ENCODE assay signal across 22 mouse cellular contexts in the genomic region with DNA sequence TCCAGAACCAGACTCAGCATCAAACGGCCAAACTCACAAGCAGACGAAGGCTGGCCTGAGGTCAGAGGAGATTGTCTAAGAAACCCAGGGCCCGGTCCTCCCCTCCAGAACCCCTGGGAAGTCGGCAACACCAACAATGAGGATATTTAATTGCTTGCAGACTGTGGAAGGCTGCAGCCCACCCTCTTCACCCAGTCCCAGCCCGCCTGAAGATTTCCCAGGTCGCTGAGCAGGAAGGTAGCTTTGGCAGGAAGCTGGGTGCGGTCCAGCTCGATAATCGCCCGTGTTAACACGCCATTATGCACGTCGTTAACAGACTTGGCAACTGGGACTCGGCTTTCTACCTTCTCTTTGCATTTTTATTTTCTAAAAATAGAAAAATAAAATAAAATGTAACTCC.
DNase-seq lines count a peak whose midpoint lies in the region; ATAC-seq lines count a peak whose summit lies in the region.
"Had no signal": no experiment of that assay in that cellular context is flagged by ENCODE, and none has a peak within 500 bp of the region (broad histone marks: within the 10 kb centered on the region; RNA-seq: fewer than 3 reads in every experiment).

No protein-coding gene starts in this region.

- no peak overlapping the region for H3K9ac ChIP-seq in forebrain, embryonic 15.5 days (replicated peaks)
- H3K9ac ChIP-seq in forebrain, embryonic 11.5 days (ENCODE audit: low read length), result no peak overlapping the region
- no peak overlapping the region for H3K9ac ChIP-seq in embryonic facial prominence, embryonic 13.5 days
- no peak overlapping the region for H3K9ac ChIP-seq in limb, embryonic 15.5 days
- no peak overlapping the region for H3K9ac ChIP-seq in heart, embryonic 11.5 days (ENCODE audit: low read depth, low read length)
- H3K9ac ChIP-seq: hindbrain, embryonic 12.5 days; liver, postnatal 0 days; neural tube, embryonic 15.5 days had no signal

- no peaks in the 10 kb centered on the region for H3K9me3 ChIP-seq in forebrain, embryonic 15.5 days
- no peaks in the 10 kb centered on the region for H3K9me3 ChIP-seq in forebrain, embryonic 11.5 days (ENCODE audit: control insufficient read depth, low read length)
- H3K9me3 ChIP-seq in embryonic facial prominence, embryonic 13.5 days, result peaks cover 4% of the 10 kb centered on the region; the same call in 1 of the 2 replicates
- H3K9me3 ChIP-seq in limb, embryonic 15.5 days, result no peaks in the 10 kb centered on the region
- no peaks in the 10 kb centered on the region for H3K9me3 ChIP-seq in heart, embryonic 11.5 days (replicated peaks; ENCODE audit: control insufficient read depth, low read length)
- H3K9me3 ChIP-seq: hindbrain, embryonic 12.5 days; neural tube, embryonic 15.5 days had no signal

- H3K27ac ChIP-seq in forebrain, embryonic 15.5 days (replicated peaks), result 0 out of 2 replicates have a peak overlapping the region, but pooled peaks have one; percentile 11
- H3K27ac ChIP-seq in forebrain, embryonic 11.5 days (ENCODE audit: low read depth, low read length), result no peak overlapping the region
- peak overlapping the region; percentile 85 for H3K27ac ChIP-seq in embryonic facial prominence, embryonic 13.5 days
- peak overlapping the region; percentile 33; the same call in 1 of the 2 replicates for H3K27ac ChIP-seq in limb, embryonic 15.5 days
- H3K27ac ChIP-seq in heart, embryonic 11.5 days (ENCODE audit: low read depth, low read length), result no peak overlapping the region
- H3K27ac ChIP-seq: hindbrain, embryonic 12.5 days; midbrain, embryonic 10.5 days; neural tube, embryonic 15.5 days had no signal

- no peak for ATAC-seq in forebrain, embryonic 15.5 days (replicated peaks)
- no peak for ATAC-seq in forebrain, embryonic 11.5 days (replicated peaks; ENCODE audit: low FRiP score)
- no peak for ATAC-seq in embryonic facial prominence, embryonic 13.5 days (ENCODE audit: insufficient number of reproducible peaks, insufficient read depth, low FRiP score, low TSS enrichment, low read depth)
- no peak for ATAC-seq in limb, embryonic 15.5 days (ENCODE audit: insufficient number of reproducible peaks, low FRiP score, low TSS enrichment, low read depth)
- ATAC-seq in erythroid progenitor cell, adult 5-6 weeks (replicated peaks; ENCODE audit: low FRiP score, poor library complexity, severe bottlenecking), result no peak
- no peak for ATAC-seq in heart, embryonic 11.5 days (replicated peaks; ENCODE audit: insufficient number of reproducible peaks, low FRiP score, low TSS enrichment)
- ATAC-seq: forebrain, embryonic 16.5 days; intestine, postnatal 0 days; liver, postnatal 0 days had no signal

- no peaks in the 10 kb centered on the region for H3K36me3 ChIP-seq in forebrain, embryonic 15.5 days
- no peaks in the 10 kb centered on the region for H3K36me3 ChIP-seq in forebrain, embryonic 11.5 days (ENCODE audit: control insufficient read depth, insufficient read depth, low read length)
- H3K36me3 ChIP-seq in embryonic facial prominence, embryonic 13.5 days, result no peaks in the 10 kb centered on the region
- no peaks in the 10 kb centered on the region for H3K36me3 ChIP-seq in limb, embryonic 15.5 days
- H3K36me3 ChIP-seq in heart, embryonic 11.5 days (ENCODE audit: control insufficient read depth, insufficient read depth, low read length), result no peaks in the 10 kb centered on the region
- H3K36me3 ChIP-seq: hindbrain, embryonic 12.5 days; midbrain, embryonic 10.5 days; neural tube, embryonic 15.5 days had no signal

- no peaks in the 10 kb centered on the region for H3K27me3 ChIP-seq in forebrain, embryonic 15.5 days
- H3K27me3 ChIP-seq in forebrain, embryonic 11.5 days (ENCODE audit: control insufficient read depth, insufficient read depth, low read length), result no peaks in the 10 kb centered on the region
- H3K27me3 ChIP-seq in embryonic facial prominence, embryonic 13.5 days, result no peaks in the 10 kb centered on the region
- H3K27me3 ChIP-seq in limb, embryonic 15.5 days, result no peaks in the 10 kb centered on the region
- no peaks in the 10 kb centered on the region for H3K27me3 ChIP-seq in heart, embryonic 11.5 days (ENCODE audit: control insufficient read depth, insufficient read depth, low read length)
- H3K27me3 ChIP-seq: hindbrain, embryonic 12.5 days; neural tube, embryonic 15.5 days had no signal

- DNase-seq in forebrain, embryonic 11.5 days (ENCODE audit: low spot score), result no peak
- DNase-seq in retina, postnatal 1 day, result peak; percentile 10
- DNase-seq in retina, embryonic 14.5 days (ENCODE audit: low spot score), result no peak
- DNase-seq: adrenal gland, postnatal 10 days; B cell, adult 2 months; cerebellum, adult 9-10 months; gastrocnemius, postnatal 14 days; heart, adult 18-20 months; kidney, postnatal 14 days; liver, postnatal 0 days; lung, postnatal 10 days had no signal

- 37% methylated on average over 14 of the region's 14 CpGs for WGBS in forebrain, embryonic 15.5 days
- 70% methylated on average over 14 of the region's 14 CpGs for WGBS in forebrain, embryonic 11.5 days
- WGBS in embryonic facial prominence, embryonic 13.5 days, result 42% methylated on average over 14 of the region's 14 CpGs
- WGBS in limb, embryonic 15.5 days, result 37% methylated on average over 14 of the region's 14 CpGs
- WGBS in heart, embryonic 11.5 days (ENCODE audit: insufficient replicate concordance), result 72% methylated on average over 14 of the region's 14 CpGs

- H3K4me2 ChIP-seq in forebrain, embryonic 15.5 days (replicated peaks), result no peak overlapping the region
- no peak overlapping the region for H3K4me2 ChIP-seq in forebrain, embryonic 11.5 days (ENCODE audit: low read depth, low read length, severe bottlenecking)
- H3K4me2 ChIP-seq in embryonic facial prominence, embryonic 13.5 days, result no peak overlapping the region
- no peak overlapping the region for H3K4me2 ChIP-seq in limb, embryonic 15.5 days
- H3K4me2 ChIP-seq in heart, embryonic 11.5 days, result no peak overlapping the region
- H3K4me2 ChIP-seq: hindbrain, embryonic 12.5 days; liver, embryonic 11.5 days; neural tube, embryonic 15.5 days had no signal

- no peak overlapping the region for H3K4me3 ChIP-seq in forebrain, embryonic 15.5 days
- no peak overlapping the region for H3K4me3 ChIP-seq in forebrain, embryonic 11.5 days (ENCODE audit: low read depth, low read length)
- H3K4me3 ChIP-seq in embryonic facial prominence, embryonic 13.5 days, result no peak overlapping the region
- no peak overlapping the region for H3K4me3 ChIP-seq in limb, embryonic 15.5 days
- H3K4me3 ChIP-seq in heart, embryonic 11.5 days (ENCODE audit: low read depth, low read length), result no peak overlapping the region
- H3K4me3 ChIP-seq: hindbrain, embryonic 12.5 days; midbrain, embryonic 10.5 days; neural tube, embryonic 15.5 days had no signal

- peaks cover 12% of the 10 kb centered on the region for H3K4me1 ChIP-seq in forebrain, embryonic 15.5 days
- no peaks in the 10 kb centered on the region for H3K4me1 ChIP-seq in forebrain, embryonic 11.5 days (replicated peaks; ENCODE audit: control insufficient read depth, insufficient read depth, low read length)
- peaks cover 36% of the 10 kb centered on the region for H3K4me1 ChIP-seq in embryonic facial prominence, embryonic 13.5 days
- peaks cover 14% of the 10 kb centered on the region for H3K4me1 ChIP-seq in limb, embryonic 15.5 days
- H3K4me1 ChIP-seq in heart, embryonic 11.5 days (ENCODE audit: control insufficient read depth, insufficient read depth, low read length), result no peaks in the 10 kb centered on the region
- H3K4me1 ChIP-seq: hindbrain, embryonic 12.5 days; midbrain, embryonic 10.5 days had no signal

Comparison
In these comparisons a context has a peak if more than half of its experiments do, and no peak if none do; other contexts are left out.
1. H3K27ac ChIP-seq: peak in forebrain, embryonic 15.5 days (single experiment), embryonic facial prominence, embryonic 13.5 days (single experiment) and limb, embryonic 15.5 days (single experiment); none in forebrain, embryonic 11.5 days (single experiment) and heart, embryonic 11.5 days (single experiment).